Mouse (Mus musculus): ENCODE data around the gene Gm21518.
"Not testable (repeated sequence)": the region's sequence is repeated elsewhere in the genome, so short reads cannot be mapped to it uniquely, and the experiment has no call there.

Gene Gm21518

DNA sequence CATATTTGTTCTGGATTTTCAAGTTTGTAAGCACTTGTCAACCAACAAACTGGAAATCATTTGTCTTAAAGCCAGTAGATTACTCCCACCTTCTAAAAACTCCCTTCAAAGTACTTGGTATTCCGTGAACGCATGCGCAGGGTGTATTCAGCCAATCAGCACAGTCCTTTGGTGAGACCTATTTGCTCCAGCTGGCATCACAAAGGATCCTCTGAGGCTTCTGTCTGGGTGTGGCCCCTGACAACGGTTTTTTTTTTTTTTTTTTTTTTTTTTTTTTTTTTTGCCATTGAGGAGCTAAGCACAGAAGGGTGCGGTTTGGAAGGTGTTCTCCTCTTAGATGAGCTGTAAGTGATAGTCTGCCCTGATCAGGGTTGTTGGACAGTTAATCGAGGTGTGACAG lies at the start of gene Gm21518:
Gm21518 (plus strand) TSS at position 301 of the 400 bp plus-strand sequence.
- DNase-seq (ENCODE audit: low read depth, low spot score) = not testable (repeated sequence)

Data from embryo, embryonic 11.5 days (tissue).